Mouse (Mus musculus): ENCODE measurements at regions not wholly inside any gene's neighbourhood (a gene's known extent, or its start where the extent isn't known, plus 50 kb on each side); places are given as distances from the start of the nearest gene placed in this dataset.

- H3K4me3 ChIP-seq (replicated peaks; ENCODE audit: extremely low read depth, low read depth, low read length), result no peak overlapping the region
- WGBS, result 38% methylated on average over 4 of the region's 5 CpGs
- TF ChIP-seq CTCF (IDR thresholded peaks at IDR 0.05; ENCODE audit: insufficient read depth, low read length) (no peak), POLR2A (IDR thresholded peaks at IDR 0.05; ENCODE audit: borderline replicate concordance, extremely low read depth, low read depth, low read length) (no peak)
- DNase-seq, result no peak
- H3K4me1 ChIP-seq (ENCODE audit: control insufficient read depth, insufficient read depth, low read length), result peaks cover 12% of the 10 kb centered on the region
These were observed 196.0 kb downstream of the Ly86 start for GRCm38 (mm10) chr13:37540980-37541531.

GRCm38 (mm10) chr13:37541674-37542073 is 196.7 kb downstream of the Ly86 start:
- TF ChIP-seq CTCF (IDR thresholded peaks at IDR 0.05; ENCODE audit: insufficient read depth, low read length) (peak; percentile 69), POLR2A (IDR thresholded peaks at IDR 0.05; ENCODE audit: borderline replicate concordance, extremely low read depth, low read depth, low read length) (no peak)
- no peak for DNase-seq
- 3% methylated on average over 6 of the region's 6 CpGs for WGBS
- Histone ChIP-seq H3K4me3 (replicated peaks; ENCODE audit: extremely low read depth, low read depth, low read length) (no peak overlapping the region), H3K4me1 (ENCODE audit: control insufficient read depth, insufficient read depth, low read length) (peaks cover 12% of the 10 kb centered on the region)

- no peak for TF ChIP-seq CTCF (IDR thresholded peaks at IDR 0.05; ENCODE audit: insufficient read depth, low read length)
- no peak for TF ChIP-seq POLR2A (IDR thresholded peaks at IDR 0.05; ENCODE audit: borderline replicate concordance, extremely low read depth, low read depth, low read length)
- Histone ChIP-seq H3K4me1 (ENCODE audit: control insufficient read depth, insufficient read depth, low read length) (peaks cover 7% of the 10 kb centered on the region), H3K4me3 (replicated peaks; ENCODE audit: extremely low read depth, low read depth, low read length) (no peak overlapping the region)
- WGBS, result 84% methylated on average over 13 of the region's 13 CpGs
- DNase-seq, result no peak
These were observed 197.8 kb downstream of the Ly86 start for GRCm38 (mm10) chr13:37542744-37543196.

DNA sequence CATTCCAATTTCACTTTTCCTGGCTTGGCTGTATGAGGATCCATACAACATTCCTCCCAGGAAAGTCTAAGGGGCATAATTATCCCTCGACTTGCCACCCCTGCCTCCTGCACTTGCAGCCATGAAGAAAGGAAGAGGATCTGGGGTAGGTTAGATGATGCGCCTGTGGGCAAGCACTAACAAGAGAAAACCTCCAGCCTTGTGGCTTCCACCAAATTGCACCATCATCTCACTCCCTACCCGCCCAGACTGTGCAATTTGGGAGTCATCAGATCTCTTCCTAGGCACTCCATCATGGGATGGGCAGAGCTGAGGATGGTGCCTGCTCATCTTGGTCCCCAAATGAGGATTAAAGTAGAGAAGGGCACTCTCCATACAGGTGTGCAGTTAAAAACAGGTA is 198.8 kb downstream of the Ly86 start:
- WGBS, result 89% methylated on average over 3 of the region's 3 CpGs
- H3K4me3 ChIP-seq (replicated peaks; ENCODE audit: extremely low read depth, low read depth, low read length), result no peak overlapping the region
- TF ChIP-seq POLR2A (IDR thresholded peaks at IDR 0.05; ENCODE audit: borderline replicate concordance, extremely low read depth, low read depth, low read length) (no peak), CTCF (IDR thresholded peaks at IDR 0.05; ENCODE audit: insufficient read depth, low read length) (no peak)
- no peak for DNase-seq
- 0 out of 2 replicates have a peak, but pooled peaks cover under 1% of the 10 kb centered on the region for H3K4me1 ChIP-seq (ENCODE audit: control insufficient read depth, insufficient read depth, low read length)

GRCm38 (mm10) chr13:37544696-37545095 is 199.7 kb downstream of the Ly86 start:
- 72% methylated on average over 2 of the region's 2 CpGs for WGBS
- no peak overlapping the region for H3K4me3 ChIP-seq (replicated peaks; ENCODE audit: extremely low read depth, low read depth, low read length)
- TF ChIP-seq CTCF (IDR thresholded peaks at IDR 0.05; ENCODE audit: insufficient read depth, low read length) (no peak), POLR2A (IDR thresholded peaks at IDR 0.05; ENCODE audit: borderline replicate concordance, extremely low read depth, low read depth, low read length) (no peak)
- DNase-seq, result no peak
- H3K4me1 ChIP-seq (ENCODE audit: control insufficient read depth, insufficient read depth, low read length), result no peaks in the 10 kb centered on the region

DNA sequence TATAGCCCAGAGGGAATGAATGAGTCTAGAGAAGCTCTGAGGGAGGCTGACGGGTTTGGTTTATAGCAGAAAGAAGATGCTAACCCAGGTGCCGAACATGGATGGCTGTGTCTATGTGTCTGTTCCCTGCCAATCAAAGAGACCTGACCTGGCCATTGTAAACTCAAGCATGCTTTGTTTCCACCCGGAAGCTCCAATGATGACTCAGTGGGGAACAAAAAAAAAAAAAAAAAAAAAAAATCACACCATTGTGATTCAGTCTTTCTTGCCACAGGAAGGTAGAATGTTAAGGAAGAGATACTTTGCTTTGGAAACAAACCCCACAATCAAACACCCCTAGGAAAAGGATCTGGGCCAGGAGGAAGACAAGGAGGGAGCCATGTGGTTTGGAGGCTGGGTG is 201.5 kb downstream of the Ly86 start:
- TF ChIP-seq CTCF (IDR thresholded peaks at IDR 0.05; ENCODE audit: insufficient read depth, low read length) (no peak), POLR2A (IDR thresholded peaks at IDR 0.05; ENCODE audit: borderline replicate concordance, extremely low read depth, low read depth, low read length) (no peak)
- no peak for DNase-seq
- Histone ChIP-seq H3K4me3 (replicated peaks; ENCODE audit: extremely low read depth, low read depth, low read length) (no peak overlapping the region), H3K4me1 (ENCODE audit: control insufficient read depth, insufficient read depth, low read length) (no peaks in the 10 kb centered on the region)
- WGBS, result 53% methylated on average over 3 of the region's 3 CpGs

DNA sequence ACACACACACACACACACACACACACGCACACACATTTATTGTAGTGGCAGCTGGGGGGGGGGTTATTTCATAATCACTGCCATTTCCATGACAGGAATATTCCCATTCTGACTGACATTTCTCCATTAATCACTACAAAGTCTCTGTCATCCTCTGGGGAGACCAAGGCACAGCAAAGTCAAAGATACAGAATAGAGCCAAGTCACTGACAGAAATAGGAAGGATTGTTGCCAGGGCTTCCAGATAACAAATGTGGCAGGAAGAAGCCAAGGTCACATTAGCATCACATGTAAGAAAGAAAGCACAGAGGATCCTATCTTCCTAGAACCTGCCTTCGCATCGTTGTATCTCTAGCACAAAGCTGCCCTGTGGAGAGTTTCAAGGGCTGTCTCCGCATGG is 205.6 kb downstream of the Ly86 start:
- DNase-seq, result no peak
- no peaks in the 10 kb centered on the region for H3K4me1 ChIP-seq (ENCODE audit: control insufficient read depth, insufficient read depth, low read length)
- no peak overlapping the region for H3K4me3 ChIP-seq (replicated peaks; ENCODE audit: extremely low read depth, low read depth, low read length)
- WGBS, result 84% methylated on average over 4 of the region's 4 CpGs
- no peak for TF ChIP-seq POLR2A (IDR thresholded peaks at IDR 0.05; ENCODE audit: borderline replicate concordance, extremely low read depth, low read depth, low read length)
- TF ChIP-seq CTCF (IDR thresholded peaks at IDR 0.05; ENCODE audit: insufficient read depth, low read length), result no peak

- no peak overlapping the region for H3K4me3 ChIP-seq (replicated peaks; ENCODE audit: extremely low read depth, low read depth, low read length)
- no peak for TF ChIP-seq POLR2A (IDR thresholded peaks at IDR 0.05; ENCODE audit: borderline replicate concordance, extremely low read depth, low read depth, low read length)
- no peak for TF ChIP-seq CTCF (IDR thresholded peaks at IDR 0.05; ENCODE audit: insufficient read depth, low read length)
- 73% methylated on average over 5 of the region's 5 CpGs for WGBS
- H3K4me1 ChIP-seq (ENCODE audit: control insufficient read depth, insufficient read depth, low read length), result no peaks in the 10 kb centered on the region
- DNase-seq, result no peak
These were observed 208.4 kb downstream of the Ly86 start for GRCm38 (mm10) chr13:37553392-37553791.

GRCm38 (mm10) chr13:37557183-37557582 is 212.2 kb downstream of the Ly86 start:
- peaks cover 5% of the 10 kb centered on the region for H3K4me1 ChIP-seq (ENCODE audit: control insufficient read depth, insufficient read depth, low read length)
- DNase-seq, result no peak
- no peak overlapping the region for H3K4me3 ChIP-seq (replicated peaks; ENCODE audit: extremely low read depth, low read depth, low read length)
- 61% methylated on average over 8 of the region's 8 CpGs for WGBS
- TF ChIP-seq POLR2A (IDR thresholded peaks at IDR 0.05; ENCODE audit: borderline replicate concordance, extremely low read depth, low read depth, low read length), result no peak
- no peak for TF ChIP-seq CTCF (IDR thresholded peaks at IDR 0.05; ENCODE audit: insufficient read depth, low read length)

DNA sequence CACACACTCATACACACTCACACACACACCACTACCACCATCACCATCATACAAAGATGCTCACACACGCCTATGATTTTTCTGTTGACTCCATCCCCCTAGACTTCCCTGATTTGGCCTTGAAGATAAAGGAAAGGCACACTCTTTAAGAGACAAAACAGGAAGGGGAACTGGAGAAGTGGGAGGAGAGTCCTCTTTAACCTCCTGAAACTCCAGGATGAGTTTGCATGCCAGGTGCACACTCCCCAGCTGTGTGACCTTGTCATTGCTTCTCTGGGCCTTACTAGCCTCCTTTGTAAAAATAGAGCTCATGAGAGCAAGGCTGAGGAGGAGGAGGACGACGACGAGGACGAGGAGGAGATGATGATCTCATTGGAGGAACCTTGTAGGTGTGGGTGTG is 212.8 kb downstream of the Ly86 start:
- no peak for DNase-seq
- WGBS, result 73% methylated on average over 5 of the region's 5 CpGs
- TF ChIP-seq CTCF (IDR thresholded peaks at IDR 0.05; ENCODE audit: insufficient read depth, low read length) (no peak), POLR2A (IDR thresholded peaks at IDR 0.05; ENCODE audit: borderline replicate concordance, extremely low read depth, low read depth, low read length) (no peak)
- H3K4me1 ChIP-seq (ENCODE audit: control insufficient read depth, insufficient read depth, low read length), result peaks cover 10% of the 10 kb centered on the region
- no peak overlapping the region for H3K4me3 ChIP-seq (replicated peaks; ENCODE audit: extremely low read depth, low read depth, low read length)

Data from lung, adult 2 months (tissue).